Mouse (Mus musculus) forebrain, embryonic 13.5 days (tissue): ENCODE data around the gene Olfr391-ps. TPM values are rescaled to one million over a fixed set of nuclear protein-coding genes. Genes with fewer than 3 reads are reported as not detected.

ENCODE experiments used
- ATAC-seq: fragments of 200-750 bp; cut with Nextera tagmentation; 2 replicates; pipeline ENCODE4 v1.8.0; 2017
- H3K27ac ChIP-seq: fragments of 300-500 bp; sonication (generic); 2 replicates; pipeline ENCODE4 v1.5.1; 2015; ENCODE audit warnings: inconsistent platforms, mild to moderate bottlenecking, moderate library complexity
- H3K27me3 ChIP-seq: fragments of 300-500 bp; sonication (generic); 2 replicates; pipeline ENCODE4 v1.6.1; 2015; ENCODE audit warnings: mild to moderate bottlenecking, inconsistent platforms
- H3K36me3 ChIP-seq: fragments of 300-500 bp; sonication (generic); 2 replicates; pipeline ENCODE4 v1.6.1; 2015; ENCODE audit warnings: mild to moderate bottlenecking, inconsistent platforms; ENCODE audit not compliant: poor library complexity, severe bottlenecking
- H3K4me1 ChIP-seq: fragments of 300-500 bp; sonication (generic); 2 replicates; pipeline ENCODE4 v1.6.1; 2015; ENCODE audit warnings: inconsistent platforms
- H3K4me2 ChIP-seq: fragments of 300-500 bp; sonication (generic); 2 replicates; pipeline ENCODE4 v1.6.1; 2015; ENCODE audit warnings: inconsistent platforms, mild to moderate bottlenecking, moderate library complexity
- H3K4me3 ChIP-seq: fragments of 300-500 bp; sonication (generic); 2 replicates; pipeline ENCODE4 v1.5.1; 2015; ENCODE audit warnings: mild to moderate bottlenecking, inconsistent platforms
- H3K9ac ChIP-seq: fragments of 300-500 bp; sonication (generic); 2 replicates; pipeline ENCODE4 v1.6.1; 2015; ENCODE audit warnings: mild to moderate bottlenecking, inconsistent platforms
- H3K9me3 ChIP-seq: fragments of 300-500 bp; sonication (generic); replicated peaks from 2 replicates; pipeline ENCODE4 v1.6.1; 2016; ENCODE audit warnings: inconsistent platforms
- WGBS: fragments of 180-500 bp; shearing (Covaris S2); methylation state at CpG from one replicate; pipeline ENCODE4 v1.1.7; 2015; 5-methylcytosine and 5-hydroxymethylcytosine counted together
- polyA plus RNA-seq: library from polyadenylated mRNA; unstranded; fragments of >200 nt; fragmentation: Nextera tagmentation; extraction: Ambion mirVana; gene quantifications from 2 replicates; pipeline ENCODE4 v1.2.1, GENCODE M21; 2015

Gene Olfr391-ps
- not detected in 2 replicates for polyA plus RNA-seq

DNA sequence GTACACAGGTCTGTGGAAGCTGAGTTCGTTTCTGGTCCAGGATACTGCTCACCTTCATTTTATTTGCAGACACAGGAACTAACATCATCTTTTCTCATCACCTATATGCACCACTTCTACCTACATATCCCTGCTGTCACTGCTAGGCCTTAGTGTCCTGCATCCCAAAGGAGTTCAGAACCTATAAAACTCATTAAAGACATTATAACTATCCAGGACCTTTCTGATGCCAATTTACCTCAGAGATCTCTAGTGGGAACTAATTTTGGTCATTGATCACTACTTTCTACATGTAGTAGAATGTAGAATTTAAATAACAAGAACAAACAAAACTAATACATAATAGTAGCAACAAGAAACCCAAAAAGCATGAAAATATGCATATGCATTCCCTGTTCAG, at the start of gene Olfr391-ps:
Olfr391-ps (minus strand) TSS at position 101 of the 400 bp plus-strand sequence.
- no peak within 1 kb of the TSS for H3K9ac ChIP-seq
- H3K9me3 ChIP-seq: peaks cover 10% of the 10 kb centered on the region; the same call in 1 of the 2 replicates
- 5% methylated on average over 1 of the region's 1 CpGs for WGBS
- H3K27me3 ChIP-seq: no peaks in the 10 kb centered on the region
- no peak within 1 kb of the TSS for H3K4me2 ChIP-seq
- no peaks in the 10 kb centered on the region for H3K4me1 ChIP-seq
- no peak within 1 kb of the TSS for H3K27ac ChIP-seq
- H3K4me3 ChIP-seq: no peak within 1 kb of the TSS
- H3K36me3 ChIP-seq: no peaks in the 10 kb centered on the region
- no peak for ATAC-seq

- no peak within 1 kb of the TSS for H3K27ac ChIP-seq
- H3K4me2 ChIP-seq: no peak within 1 kb of the TSS
- no peaks in the 10 kb centered on the region for H3K4me1 ChIP-seq
- peaks cover 19% of the 10 kb centered on the region for H3K9me3 ChIP-seq
- no peak within 1 kb of the TSS for H3K9ac ChIP-seq
- ATAC-seq: no peak
- H3K4me3 ChIP-seq: no peak within 1 kb of the TSS
- no peaks in the 10 kb centered on the region for H3K36me3 ChIP-seq
- no peaks in the 10 kb centered on the region for H3K27me3 ChIP-seq
These were observed 48.5 kb upstream of the Olfr391-ps start, which contains the start of gene Olfr393 for GRCm38 (mm10) chr11:73851354-73851753. Gene Olfr393 (minus strand): TSS chr11:73851454.

GRCm38 (mm10) chr11:73816949-73817348, 14.1 kb upstream of the Olfr391-ps start, which contains the start of gene Olfr392:
Gene Olfr392 (minus strand): TSS chr11:73817049.
- H3K36me3 ChIP-seq: no peaks in the 10 kb centered on the region
- H3K4me1 ChIP-seq: no peaks in the 10 kb centered on the region
- peaks cover 10% of the 10 kb centered on the region; the same call in 1 of the 2 replicates for H3K9me3 ChIP-seq
- H3K4me2 ChIP-seq: no peak within 1 kb of the TSS
- H3K4me3 ChIP-seq: no peak within 1 kb of the TSS
- 97% methylated on average over 1 of the region's 1 CpGs for WGBS
- no peak within 1 kb of the TSS for H3K9ac ChIP-seq
- no peak for ATAC-seq
- H3K27ac ChIP-seq: no peak within 1 kb of the TSS
- no peaks in the 10 kb centered on the region for H3K27me3 ChIP-seq

GRCm38 (mm10) chr11:73782664-73783063, 20.2 kb downstream of the Olfr391-ps start, which contains the start of gene Olfr390:
Gene Olfr390 (plus strand): TSS chr11:73782964.
- Histone ChIP-seq H3K9me3 (peaks cover 9% of the 10 kb centered on the region; the same call in 1 of the 2 replicates), H3K4me1 (no peaks in the 10 kb centered on the region), H3K36me3 (no peaks in the 10 kb centered on the region), H3K4me3 (no peak within 1 kb of the TSS), H3K4me2 (no peak within 1 kb of the TSS), H3K9ac (no peak within 1 kb of the TSS), H3K27me3 (no peaks in the 10 kb centered on the region), H3K27ac (no peak within 1 kb of the TSS)
- WGBS: 86% methylated on average over 1 of the region's 1 CpGs
- ATAC-seq: no peak

DNA sequence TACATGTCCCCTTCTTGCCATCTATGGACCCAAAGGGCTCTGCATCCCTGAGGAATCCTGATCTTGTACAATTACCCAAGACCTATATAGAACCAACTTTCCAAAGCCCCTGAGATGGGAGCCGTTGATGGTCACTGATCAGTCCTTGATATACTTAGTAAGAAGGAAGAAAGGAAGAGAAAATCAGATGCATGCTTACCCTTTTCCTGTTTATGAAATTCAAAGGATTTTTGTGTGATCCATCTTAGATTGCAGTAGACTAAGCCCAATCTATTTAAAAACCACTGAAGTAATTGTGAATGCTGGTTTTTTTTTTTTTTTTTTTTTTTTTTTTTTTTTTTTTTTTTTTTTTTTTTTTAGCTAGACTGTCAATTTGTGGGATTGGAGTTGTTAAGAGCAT, 22.2 kb downstream of the Olfr391-ps start, which contains the start of gene Olfr389:
Olfr389 (minus strand) TSS at position 101 of the 400 bp plus-strand sequence.
- Histone ChIP-seq H3K27me3 (no peaks in the 10 kb centered on the region), H3K4me1 (no peaks in the 10 kb centered on the region), H3K4me3 (no peak within 1 kb of the TSS), H3K4me2 (no peak within 1 kb of the TSS), H3K36me3 (no peaks in the 10 kb centered on the region), H3K9me3 (peaks cover 8% of the 10 kb centered on the region; the same call in 1 of the 2 replicates), H3K27ac (no peak within 1 kb of the TSS), H3K9ac (no peak within 1 kb of the TSS)
- no peak for ATAC-seq
- 91% methylated on average over 1 of the region's 1 CpGs for WGBS

DNA sequence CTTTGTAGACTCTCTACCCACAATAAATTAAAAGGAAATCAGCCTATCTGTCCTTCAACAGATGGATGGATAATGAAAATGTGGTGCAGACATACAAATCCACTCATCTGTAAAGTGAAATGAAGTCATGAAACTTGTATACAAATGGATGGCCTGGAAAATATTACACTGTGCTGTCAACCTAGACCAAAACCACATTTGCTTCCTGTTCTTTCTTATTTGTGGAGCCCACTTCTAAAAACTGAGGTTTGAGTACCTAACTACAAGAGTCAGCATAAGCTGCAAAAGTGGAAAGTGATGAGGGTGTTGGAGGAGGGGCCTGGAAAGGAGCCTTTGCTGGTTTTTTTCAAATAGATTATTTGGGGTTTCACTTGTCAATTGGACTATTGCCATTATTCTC, 43.7 kb downstream of the Olfr391-ps start:
- Histone ChIP-seq H3K4me3 (no peak overlapping the region), H3K36me3 (no peaks in the 10 kb centered on the region), H3K9me3 (peaks cover 29% of the 10 kb centered on the region), H3K4me1 (no peaks in the 10 kb centered on the region), H3K9ac (no peak overlapping the region), H3K4me2 (no peak overlapping the region), H3K27me3 (no peaks in the 10 kb centered on the region), H3K27ac (no peak overlapping the region)
- ATAC-seq: no peak

Other genes starting within 250 kb of the Olfr391-ps start
- gene Olfr385, start 210.0 kb downstream of the Olfr391-ps start, polyA plus RNA-seq: not detected in 2 replicates
- gene Olfr384, start 204.5 kb downstream of the Olfr391-ps start, polyA plus RNA-seq: not detected in 2 replicates
- gene Zfp735, start 114.3 kb downstream of the Olfr391-ps start, polyA plus RNA-seq: not detected in 2 replicates
- not detected in 2 replicates for gene Olfr389, start 22.3 kb downstream of the Olfr391-ps start, polyA plus RNA-seq
- gene Olfr390, start 20.1 kb downstream of the Olfr391-ps start, polyA plus RNA-seq: not detected in 2 replicates
- not detected in 2 replicates for gene Olfr392, start 14.0 kb upstream of the Olfr391-ps start, polyA plus RNA-seq
- not detected in 2 replicates for gene Olfr393, start 48.4 kb upstream of the Olfr391-ps start, polyA plus RNA-seq
- not detected in 2 replicates for gene Olfr394, start 87.7 kb upstream of the Olfr391-ps start, polyA plus RNA-seq
- not detected in 2 replicates for gene Olfr395, start 106.2 kb upstream of the Olfr391-ps start, polyA plus RNA-seq
- gene Olfr23, start 133.6 kb upstream of the Olfr391-ps start, polyA plus RNA-seq: not detected in 2 replicates
- not detected in 2 replicates for gene Olfr397, start 157.8 kb upstream of the Olfr391-ps start, polyA plus RNA-seq
- gene Olfr398, start 187.4 kb upstream of the Olfr391-ps start, polyA plus RNA-seq: not detected in 2 replicates